Mouse (Mus musculus) MEL (cell line): ENCODE data around the gene Twnk. TPM values are rescaled to one million over a fixed set of nuclear protein-coding genes. Genes with fewer than 3 reads are reported as not detected.

Experiments
- DNase-seq: peaks from one replicate; pipeline ENCODE4 v3.0.0; 2011; ENCODE audit warnings: low read depth, low spot score
- H3K27ac ChIP-seq: 2 replicates; pipeline ENCODE4 v1.5.1; 2012; ENCODE audit warnings: low read depth, mild to moderate bottlenecking, control low read depth, low read length, moderate library complexity; ENCODE audit not compliant: control insufficient read depth
- H3K27me3 ChIP-seq, 2 experiments: fragments of 150-350 bp in 1 of 2; sonication (generic) in 1 of 2; 2 replicates each; pipeline ENCODE4 v1.6.1; 2012; ENCODE audit warnings: low read length in 2 of 2, mild to moderate bottlenecking in 2 of 2, improper control_type of control experiment in 1 of 2, moderate library complexity in 1 of 2; ENCODE audit not compliant: insufficient read depth in 2 of 2, control insufficient read depth in 1 of 2
- H3K36me3 ChIP-seq, 2 experiments: 2 replicates each; pipeline ENCODE4 v1.6.1; 2012 to 2014; ENCODE audit warnings: low read length in 2 of 2, improper control_type of control experiment in 1 of 2, inconsistent platforms in 1 of 2, mild to moderate bottlenecking in 1 of 2; ENCODE audit not compliant: insufficient read depth in 2 of 2, control insufficient read depth in 1 of 2
- H3K4me1 ChIP-seq, 2 experiments: fragments of 150-350 bp in 1 of 2; sonication (generic) in 1 of 2; 2 replicates each; pipeline ENCODE4 v1.6.1; 2012; ENCODE audit warnings: low read length in 2 of 2, improper control_type of control experiment in 1 of 2, mild to moderate bottlenecking in 1 of 2; ENCODE audit not compliant: insufficient read depth in 2 of 2, control insufficient read depth in 1 of 2
- H3K4me3 ChIP-seq, 2 experiments: fragments of 150-350 bp in 1 of 2; sonication (generic) in 1 of 2; 2 replicates each; pipeline ENCODE4 v1.5.1; 2012; ENCODE audit warnings: low read depth in 2 of 2, low read length in 2 of 2, mild to moderate bottlenecking in 2 of 2, moderate library complexity in 2 of 2, control low read depth in 1 of 2, improper control_type of control experiment in 1 of 2; ENCODE audit not compliant: control insufficient read depth in 1 of 2, insufficient read depth in 1 of 2
- H3K79me2 ChIP-seq: 2 replicates; pipeline ENCODE4 v1.6.1; 2012; ENCODE audit warnings: mild to moderate bottlenecking, low read length, moderate library complexity; ENCODE audit not compliant: control insufficient read depth, poor library complexity, insufficient read depth
- H3K9ac ChIP-seq: 2 replicates; pipeline ENCODE4 v1.6.1; 2012; ENCODE audit warnings: low read depth, mild to moderate bottlenecking, control low read depth, low read length, moderate library complexity; ENCODE audit not compliant: control insufficient read depth, poor library complexity, severe bottlenecking
- H3K9me3 ChIP-seq: fragments of 150-350 bp; sonication (generic); replicated peaks from 2 replicates; pipeline ENCODE4 v1.6.1; 2012; ENCODE audit warnings: mild to moderate bottlenecking, low read length, improper control_type of control experiment, moderate library complexity; ENCODE audit not compliant: insufficient read depth
- CHD2 ChIP-seq: IDR thresholded peaks from 2 replicates; pipeline ENCODE4 v1.6.1; 2011; ENCODE audit warnings: low read length, improper control_type of control experiment
- CTCF ChIP-seq, 3 experiments: IDR thresholded peaks in 2 of 3; conservative IDR thresholded peaks in 1 of 3; 2 replicates each; pipeline ENCODE4 v1.5.1; 2011 to 2012; ENCODE audit warnings: low read length in 3 of 3, low read depth in 2 of 3, mild to moderate bottlenecking in 2 of 3, improper control_type of control experiment in 1 of 3, inconsistent platforms in 1 of 3, mixed read lengths in 1 of 3, moderate library complexity in 1 of 3; ENCODE audit not compliant: control insufficient read depth in 1 of 3, insufficient read depth in 1 of 3, poor library complexity in 1 of 3, severe bottlenecking in 1 of 3
- E2F4 ChIP-seq: IDR thresholded peaks from 2 replicates; pipeline ENCODE4 v1.6.1; 2011; ENCODE audit warnings: low read depth, low read length, improper control_type of control experiment, borderline replicate concordance
- GABPA ChIP-seq: IDR thresholded peaks from 2 replicates; pipeline ENCODE4 v1.6.1; 2012; ENCODE audit warnings: low read depth, mild to moderate bottlenecking, inconsistent platforms, low read length, improper control_type of control experiment, moderate library complexity
- HCFC1 ChIP-seq: IDR thresholded peaks from 2 replicates; pipeline ENCODE4 v1.6.1; 2012; ENCODE audit warnings: low read depth, mild to moderate bottlenecking, inconsistent platforms, low read length, improper control_type of control experiment, moderate library complexity
- MAZ ChIP-seq: IDR thresholded peaks from 2 replicates; pipeline ENCODE4 v1.6.1; 2012; ENCODE audit warnings: low read depth, mild to moderate bottlenecking, inconsistent platforms, low read length, improper control_type of control experiment
- MXI1 ChIP-seq: IDR thresholded peaks from 2 replicates; pipeline ENCODE4 v1.6.1; 2011; ENCODE audit warnings: mild to moderate bottlenecking, low read depth, low read length, improper control_type of control experiment
- MYC ChIP-seq: IDR thresholded peaks from 2 replicates; pipeline ENCODE4 v1.6.1; 2011; ENCODE audit warnings: low read depth, mild to moderate bottlenecking, low read length, improper control_type of control experiment, moderate library complexity
- NELFE ChIP-seq: IDR thresholded peaks from 2 replicates; pipeline ENCODE4 v1.6.1; 2011; ENCODE audit warnings: low read depth, low read length, improper control_type of control experiment
- NRF1 ChIP-seq: IDR thresholded peaks from 2 replicates; pipeline ENCODE4 v1.6.1; 2014; ENCODE audit warnings: low read depth, mild to moderate bottlenecking, inconsistent platforms, low read length, improper control_type of control experiment, moderate library complexity; ENCODE audit not compliant: poor library complexity, insufficient read depth, severe bottlenecking
- RAD21 ChIP-seq: IDR thresholded peaks from 2 replicates; pipeline ENCODE4 v1.6.1; 2011; ENCODE audit warnings: mild to moderate bottlenecking, low read depth, low read length, improper control_type of control experiment
- SIN3A ChIP-seq: IDR thresholded peaks from 2 replicates; pipeline ENCODE4 v1.6.1; 2012; ENCODE audit warnings: low read length, improper control_type of control experiment, inconsistent platforms
- SMC3 ChIP-seq: IDR thresholded peaks from 2 replicates; pipeline ENCODE4 v1.6.1; 2011; ENCODE audit warnings: low read depth, low read length, improper control_type of control experiment
- TAL1 ChIP-seq: IDR thresholded peaks from 2 replicates; pipeline ENCODE4 v1.6.1; 2012; ENCODE audit warnings: mild to moderate bottlenecking, inconsistent platforms, low read length, moderate library complexity, mixed read lengths
- UBTF ChIP-seq: IDR thresholded peaks from 2 replicates; pipeline ENCODE4 v1.6.1; 2012; ENCODE audit warnings: low read depth, mild to moderate bottlenecking, inconsistent platforms, low read length, improper control_type of control experiment, moderate library complexity, borderline replicate concordance; ENCODE audit not compliant: insufficient read depth
- ZKSCAN1 ChIP-seq: IDR thresholded peaks from 2 replicates; pipeline ENCODE4 v1.6.1; 2012; ENCODE audit warnings: low read depth, mild to moderate bottlenecking, inconsistent platforms, low read length, improper control_type of control experiment, moderate library complexity
- polyA plus RNA-seq, 2 experiments: library from polyadenylated mRNA; stranded (reverse) in 1 of 2; unstranded in 1 of 2; fragments of >175 nt in 1 of 2; fragments of >200 nt in 1 of 2; gene quantifications; 2 replicates each; pipeline versions ENCODE4 v1.2.1 to v1.2.4; 2012; ENCODE audit warnings: low replicate concordance in 2 of 2, low read depth in 1 of 2; ENCODE audit not compliant: insufficient read length in 2 of 2, insufficient read depth in 1 of 2, missing spikeins in 1 of 2
- total RNA-seq: library from RNA; depleted of rRNA; stranded (reverse); fragments of 300-350 nt; gene quantifications from 2 replicates; pipeline ENCODE4 v1.2.3, GENCODE M21; 2012

The Twnk gene
- total and polyA plus RNA-seq, 3 experiments, result 37.5 to 55.6 TPM; not detected in 1

- no peak overlapping the region for H3K9ac ChIP-seq
- TF ChIP-seq SMC3, result no peak
- TF ChIP-seq TAL1, result no peak
- TF ChIP-seq MAZ, result no peak
- TF ChIP-seq HCFC1, result no peak
- TF ChIP-seq, all 39 proteins: peak for 0
- Histone ChIP-seq H3K27me3 (no peaks in the 10 kb centered on the region), H3K4me1 (peaks cover 3 to 8% of the 10 kb centered on the region in 2 experiments; a peak in 2 of 4 replicates), H3K36me3 (peaks cover 0 to 4% of the 10 kb centered on the region in 2 experiments; a peak in 1 of 4 replicates), H3K27ac (no peak overlapping the region), H3K79me2 (no peaks in the 10 kb centered on the region), H3K4me3 (no peak overlapping the region), H3K9me3 (no peaks in the 10 kb centered on the region)
- no peak for DNase-seq
These were observed 17.1 kb upstream of the Twnk start for GRCm38 (mm10) chr19:44988321-44988720.

- Histone ChIP-seq H3K27ac (no peak within 1 kb of the TSS), H3K4me1 (peaks cover 3 to 8% of the 10 kb centered on the region in 2 experiments; a peak in 2 of 4 replicates), H3K27me3 (no peaks in the 10 kb centered on the region), H3K9me3 (no peaks in the 10 kb centered on the region), H3K36me3 (peaks cover 0 to 4% of the 10 kb centered on the region in 2 experiments; a peak in 1 of 4 replicates), H3K4me3 (no peak within 1 kb of the TSS), H3K9ac (no peak within 1 kb of the TSS), H3K79me2 (no peaks in the 10 kb centered on the region)
- DNase-seq, result no peak
- TF ChIP-seq NELFE (no peak), GABPA (no peak), RAD21 (no peak), E2F4 (no peak), MYC (no peak), CTCF (IDR thresholded peaks at IDR 0.05 in 2 of 3, conservative IDR thresholded peaks at IDR 0.05 in 1 of 3; ENCODE audit: control insufficient read depth in 1 of 3, insufficient read depth in 1 of 3, low read depth in 2 of 3, low read length in 3 of 3, poor library complexity in 1 of 3, severe bottlenecking in 1 of 3) (peak in 1 of 3 experiments; percentile 12; a peak in 1 of 6 replicates)
These were observed 16.5 kb upstream of the Twnk start, which contains the start of gene Sema4g for GRCm38 (mm10) chr19:44988831-44989566. TSS of gene Sema4g (plus strand) at chr19:44989101.

GRCm38 (mm10) chr19:44989567-44990495, 15.6 kb upstream of the Twnk start:
- H3K36me3 ChIP-seq, result peaks cover 0 to 4% of the 10 kb centered on the region in 2 experiments; a peak in 1 of 4 replicates
- H3K27ac ChIP-seq, result no peak overlapping the region
- no peak overlapping the region for H3K9ac ChIP-seq
- no peaks in the 10 kb centered on the region for H3K27me3 ChIP-seq
- H3K79me2 ChIP-seq, result no peaks in the 10 kb centered on the region
- DNase-seq, result no peak
- H3K4me3 ChIP-seq, result no peak overlapping the region
- peaks cover 3 to 8% of the 10 kb centered on the region in 2 experiments; a peak in 2 of 4 replicates for H3K4me1 ChIP-seq
- H3K9me3 ChIP-seq, result no peaks in the 10 kb centered on the region
- no peak for TF ChIP-seq NRF1
- TF ChIP-seq SMC3, result no peak
- TF ChIP-seq ZKSCAN1, result no peak
- no peak for TF ChIP-seq CHD2
- no peak for TF ChIP-seq SIN3A
- no peak for TF ChIP-seq MXI1
- TF ChIP-seq HCFC1, result no peak
- TF ChIP-seq UBTF, result no peak
